Mouse (Mus musculus) kidney, postnatal 14 days (tissue): ENCODE data around the gene Inha.

Experiments
- DNase-seq: peaks from one replicate; pipeline ENCODE4 v3.0.0; 2022; ENCODE audit warnings: mixed read lengths

Inha gene

DNA sequence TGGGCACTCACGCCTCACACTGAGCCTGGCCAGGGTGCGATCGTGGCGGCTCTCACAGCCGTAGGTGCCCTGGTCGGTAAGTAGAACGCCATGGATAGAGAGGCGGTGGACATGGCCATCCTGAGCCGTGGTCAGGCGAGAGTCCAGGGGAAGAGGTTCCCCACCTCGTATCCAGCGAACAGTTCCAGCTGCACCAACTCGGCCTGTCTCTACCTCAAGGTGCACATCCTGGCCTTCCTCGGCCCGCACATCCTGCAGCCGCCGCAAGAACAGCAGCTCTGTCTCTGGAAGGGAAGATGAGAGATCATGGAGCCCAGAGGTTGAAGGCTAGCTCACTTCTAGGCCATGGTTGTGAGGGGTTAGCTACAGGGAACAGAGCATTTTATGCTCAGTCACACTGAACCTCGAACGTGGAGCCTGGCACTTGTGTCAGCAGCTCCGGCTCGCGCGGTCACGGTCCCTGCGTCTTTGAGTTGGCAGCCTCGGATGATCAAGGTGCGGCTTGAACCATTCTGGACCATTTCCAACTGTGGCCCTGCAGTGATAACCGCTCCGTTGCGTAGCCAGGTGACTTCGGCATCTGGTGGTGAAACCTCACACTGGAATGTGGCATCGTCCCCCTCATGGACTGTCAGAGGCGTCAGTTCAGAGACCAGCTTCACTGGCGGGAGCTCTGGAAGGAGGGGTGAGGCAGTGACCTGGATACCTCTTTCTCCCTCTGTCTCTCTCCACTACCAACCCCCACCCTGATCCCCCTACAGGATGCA, 15.9 kb upstream of the Inha start:
- no peak for DNase-seq

DNA sequence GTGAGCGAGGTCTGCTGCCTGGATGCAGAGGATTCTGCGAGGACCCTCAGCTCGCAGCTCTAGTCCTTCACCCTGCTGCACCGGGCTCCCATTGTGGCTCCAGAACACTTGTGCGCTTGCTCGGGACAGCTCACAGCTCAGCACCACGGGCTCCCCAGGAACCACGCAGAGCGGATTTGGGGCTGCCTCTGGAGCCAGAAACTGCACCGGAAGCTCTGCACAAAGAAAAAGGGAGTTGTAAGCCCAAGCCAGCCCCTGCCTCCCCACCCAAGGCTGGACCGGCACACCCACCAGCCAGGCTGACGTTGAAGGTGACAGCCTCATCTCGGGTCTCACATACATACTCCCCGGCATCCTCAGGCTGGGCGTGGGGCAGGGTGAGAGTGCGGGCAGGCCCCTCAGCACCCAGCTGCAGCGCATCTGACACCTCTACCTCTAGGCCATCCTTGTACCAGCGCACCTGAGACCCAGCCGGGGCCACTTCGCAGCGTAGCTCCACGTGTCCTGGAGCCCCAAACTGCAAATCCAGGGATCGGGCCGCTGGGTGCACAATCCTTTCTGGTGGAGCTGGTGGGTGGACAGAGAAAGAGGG, 14.2 kb upstream of the Inha start:
- no peak for DNase-seq

DNA sequence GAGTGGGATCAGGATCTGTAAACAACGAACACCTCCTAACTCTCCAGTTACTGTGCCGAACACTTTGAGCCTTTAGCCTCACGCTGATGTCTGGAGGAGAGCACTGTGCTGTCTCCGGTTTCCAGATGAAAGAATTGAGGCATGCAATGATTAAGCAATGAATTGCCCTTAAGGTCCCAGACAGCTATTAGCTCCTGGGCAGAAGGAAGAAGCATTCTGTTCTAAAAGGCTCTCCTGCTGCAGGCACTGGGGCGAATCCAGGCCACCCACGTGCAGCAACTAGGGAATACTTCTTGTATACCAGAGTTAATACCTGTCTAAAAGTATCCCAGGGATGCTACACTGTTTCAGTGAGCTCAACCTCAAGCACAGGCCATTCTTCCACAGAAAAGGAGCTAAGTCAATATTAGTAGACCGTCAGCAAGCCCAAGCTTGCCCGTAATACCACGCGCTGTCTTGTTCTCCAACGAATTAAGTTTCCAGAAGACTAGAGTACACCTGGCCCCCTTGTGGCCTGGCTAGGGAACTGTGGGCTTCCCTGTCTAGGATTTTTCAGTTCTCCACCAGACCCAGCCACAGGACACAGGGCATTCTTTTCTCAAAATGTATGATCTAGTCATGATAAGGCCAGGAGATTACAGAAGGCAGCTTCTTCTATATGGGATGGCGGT, 11.9 kb upstream of the Inha start:
- peak; percentile 56 for DNase-seq

DNA sequence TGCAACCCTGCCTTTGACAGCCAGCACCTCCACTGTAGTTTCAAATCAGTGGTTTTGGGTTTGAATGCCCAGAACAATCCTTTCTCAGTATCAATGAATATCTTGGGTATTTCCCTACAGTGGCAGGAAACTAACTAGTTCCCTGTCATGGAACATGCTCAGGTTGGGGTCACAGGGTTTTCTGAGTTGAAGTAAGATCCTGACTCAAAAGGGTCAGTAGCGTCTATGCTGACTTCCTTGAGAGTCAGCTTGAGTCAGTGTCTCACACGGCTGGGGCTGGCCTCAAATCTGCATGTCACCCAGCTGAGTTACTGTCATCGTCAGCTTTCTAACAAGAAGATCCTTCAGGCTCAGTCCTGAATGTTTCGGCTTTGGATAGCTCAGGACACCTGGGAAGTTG, 8.0 kb upstream of the Inha start:
- DNase-seq = no peak

DNA sequence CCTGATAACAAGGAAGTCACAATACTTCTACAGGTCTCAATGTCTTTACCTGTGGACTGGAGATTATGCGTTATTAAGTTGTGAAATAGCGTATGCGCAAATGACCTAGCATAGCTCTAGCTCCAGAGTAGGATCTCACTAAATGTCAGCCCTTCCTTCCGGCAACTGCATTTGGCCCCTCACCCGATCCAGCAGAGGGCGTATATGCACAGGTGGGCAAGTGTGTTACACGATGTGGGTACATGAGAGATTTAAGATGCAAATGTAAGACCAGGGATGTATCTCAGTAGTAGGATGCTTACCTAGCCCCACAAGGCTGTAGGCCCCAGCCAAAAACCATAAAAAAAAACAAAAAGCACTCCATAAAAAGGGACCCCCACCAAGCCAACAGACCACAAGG, 7.4 kb upstream of the Inha start:
- no peak for DNase-seq

DNA sequence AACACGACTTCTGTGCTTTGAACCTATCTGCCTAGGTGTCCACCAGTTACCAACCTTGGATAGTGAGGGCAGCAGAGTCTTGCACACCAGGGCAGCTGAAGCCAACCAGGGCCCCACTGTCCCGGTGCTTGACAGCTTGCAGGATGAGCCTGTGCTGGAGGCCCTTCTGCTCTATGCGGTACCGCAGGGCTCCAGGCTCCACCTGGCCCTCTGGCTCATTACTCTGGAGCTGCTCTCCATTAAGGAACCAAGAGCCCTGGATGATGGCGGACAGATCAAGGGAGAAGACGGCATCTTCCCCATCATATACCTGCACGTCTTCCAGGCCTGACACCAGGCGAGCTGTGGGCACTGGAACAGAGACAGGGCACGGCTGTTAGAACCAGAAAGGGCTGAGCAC, 5.0 kb upstream of the Inha start:
- DNase-seq = no peak

DNA sequence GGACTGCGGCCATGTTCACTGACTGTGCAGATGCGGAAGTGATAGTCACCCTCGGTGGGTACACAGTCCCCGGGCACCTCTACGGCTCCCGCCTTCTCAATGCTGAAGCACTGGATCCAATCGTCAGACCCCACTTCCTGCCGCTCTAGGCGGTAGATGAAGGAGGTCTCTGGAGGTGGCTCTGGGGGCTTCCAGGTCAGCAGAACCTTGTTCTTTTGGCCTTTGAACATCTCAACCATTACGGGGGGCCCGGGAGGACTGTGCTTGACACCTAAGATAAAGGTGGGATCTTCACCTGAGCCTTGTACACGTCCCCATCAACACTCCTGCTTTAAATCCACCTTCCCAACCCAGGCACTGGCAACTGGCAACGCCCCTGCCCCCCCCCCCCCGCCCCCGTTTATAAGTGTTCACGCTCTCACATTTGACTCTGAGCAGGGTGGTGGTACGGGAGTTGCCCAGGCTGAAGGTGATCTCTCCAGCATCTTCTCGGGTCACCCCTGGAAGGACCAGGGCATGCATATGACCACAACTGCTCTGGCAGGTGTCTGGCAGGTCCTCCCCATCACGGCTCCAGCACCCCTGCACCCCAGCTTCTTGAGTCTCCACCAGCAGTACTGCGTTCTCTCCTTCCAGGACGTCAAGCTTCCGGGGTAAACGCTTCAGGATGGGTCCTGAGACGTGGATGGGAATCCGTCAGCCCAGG, 3.8 kb upstream of the Inha start:
- DNase-seq = no peak

DNA sequence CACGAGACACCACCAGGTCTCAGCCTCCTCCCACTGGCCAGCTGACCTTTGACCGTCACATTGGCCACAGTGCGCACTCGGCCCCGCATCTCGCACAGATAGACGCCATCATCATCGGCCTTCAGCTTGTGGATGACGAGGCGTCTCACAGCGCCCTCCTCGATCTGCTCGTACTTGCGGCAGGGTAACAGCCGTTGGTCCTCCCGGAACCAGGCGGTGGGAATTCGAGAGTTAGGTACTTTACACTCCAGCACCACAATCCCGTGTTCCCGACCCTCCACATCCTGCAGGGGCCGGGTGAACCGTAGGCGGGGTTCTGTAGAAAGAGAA, 3.3 kb upstream of the Inha start:
- no peak for DNase-seq

DNA sequence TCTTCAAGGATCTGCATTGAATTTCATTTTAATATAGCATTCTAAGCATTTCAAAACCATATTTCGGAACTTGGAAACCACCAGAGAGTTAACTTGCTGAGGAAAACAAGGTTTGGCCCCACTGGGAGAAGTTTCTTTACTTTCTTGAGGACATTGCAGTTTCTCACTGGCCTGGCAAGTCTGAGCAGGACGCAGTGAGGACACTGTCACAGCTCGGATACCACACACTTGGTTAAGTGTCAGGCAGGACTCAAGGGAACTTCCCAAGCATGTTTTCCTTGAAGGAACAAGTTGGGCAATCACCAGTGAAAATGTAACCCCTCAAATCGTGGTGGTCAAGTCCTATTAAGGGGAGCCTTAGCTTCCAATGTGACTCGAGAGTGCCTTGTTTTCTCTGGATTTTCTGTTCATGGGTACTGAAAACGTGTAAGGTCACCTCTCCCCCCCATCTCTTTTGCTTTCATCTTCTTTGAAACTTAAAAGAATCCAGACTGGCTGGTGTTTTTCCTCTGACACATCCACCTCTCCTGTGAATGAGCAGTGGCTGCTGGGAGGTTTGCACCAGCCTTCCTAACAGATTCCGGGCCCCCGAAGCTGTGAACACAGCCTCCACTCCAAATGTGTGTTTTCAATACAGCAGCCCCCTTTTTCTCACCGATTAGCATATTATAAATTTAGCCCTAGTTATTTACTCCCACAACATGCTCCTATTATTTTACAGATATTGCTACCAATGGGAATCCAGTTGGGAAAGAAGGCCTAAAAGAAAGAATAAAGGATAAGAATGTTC, 2.4 kb upstream of the Inha start:
- no peak for DNase-seq

DNA sequence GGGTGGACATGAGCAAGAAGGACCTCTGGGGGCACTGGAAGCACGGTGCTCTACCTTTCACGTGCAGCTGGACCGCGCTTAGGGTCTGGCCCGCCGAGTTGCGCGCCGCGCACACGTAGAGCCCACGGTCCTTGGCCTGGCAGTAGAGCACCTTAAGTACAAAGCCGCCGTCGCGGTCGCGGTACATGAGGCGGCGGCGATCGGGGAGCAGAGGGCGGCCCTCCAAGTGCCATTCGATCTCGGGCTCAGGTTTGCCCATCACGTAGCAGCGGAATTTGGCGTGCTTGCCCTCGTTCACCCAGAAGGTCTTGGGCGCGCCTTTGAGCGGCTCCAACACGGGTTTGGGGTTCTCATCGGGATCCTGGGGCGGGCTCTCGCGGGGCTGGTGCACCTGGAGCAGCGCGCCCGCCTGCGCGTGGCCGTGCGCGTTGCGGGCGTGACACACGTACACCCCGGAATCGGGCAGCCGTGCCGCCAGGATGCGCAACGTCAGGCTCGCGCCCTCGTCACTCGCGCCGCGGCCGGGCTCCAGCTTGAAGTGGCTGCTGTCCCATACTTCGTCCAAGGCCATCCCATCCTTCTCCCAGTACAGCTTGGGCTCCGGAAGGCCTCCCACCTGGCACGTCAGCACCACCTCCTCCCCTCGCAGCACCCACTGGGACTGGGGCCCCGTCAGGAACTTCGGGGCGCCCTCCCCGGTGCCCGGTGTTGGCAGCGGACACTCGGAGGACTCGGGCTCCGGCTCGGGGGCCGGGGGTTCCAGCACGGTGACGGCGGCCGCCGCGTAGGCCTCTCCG, 1.5 kb upstream of the Inha start:
- DNase-seq = peak; percentile 68

DNA sequence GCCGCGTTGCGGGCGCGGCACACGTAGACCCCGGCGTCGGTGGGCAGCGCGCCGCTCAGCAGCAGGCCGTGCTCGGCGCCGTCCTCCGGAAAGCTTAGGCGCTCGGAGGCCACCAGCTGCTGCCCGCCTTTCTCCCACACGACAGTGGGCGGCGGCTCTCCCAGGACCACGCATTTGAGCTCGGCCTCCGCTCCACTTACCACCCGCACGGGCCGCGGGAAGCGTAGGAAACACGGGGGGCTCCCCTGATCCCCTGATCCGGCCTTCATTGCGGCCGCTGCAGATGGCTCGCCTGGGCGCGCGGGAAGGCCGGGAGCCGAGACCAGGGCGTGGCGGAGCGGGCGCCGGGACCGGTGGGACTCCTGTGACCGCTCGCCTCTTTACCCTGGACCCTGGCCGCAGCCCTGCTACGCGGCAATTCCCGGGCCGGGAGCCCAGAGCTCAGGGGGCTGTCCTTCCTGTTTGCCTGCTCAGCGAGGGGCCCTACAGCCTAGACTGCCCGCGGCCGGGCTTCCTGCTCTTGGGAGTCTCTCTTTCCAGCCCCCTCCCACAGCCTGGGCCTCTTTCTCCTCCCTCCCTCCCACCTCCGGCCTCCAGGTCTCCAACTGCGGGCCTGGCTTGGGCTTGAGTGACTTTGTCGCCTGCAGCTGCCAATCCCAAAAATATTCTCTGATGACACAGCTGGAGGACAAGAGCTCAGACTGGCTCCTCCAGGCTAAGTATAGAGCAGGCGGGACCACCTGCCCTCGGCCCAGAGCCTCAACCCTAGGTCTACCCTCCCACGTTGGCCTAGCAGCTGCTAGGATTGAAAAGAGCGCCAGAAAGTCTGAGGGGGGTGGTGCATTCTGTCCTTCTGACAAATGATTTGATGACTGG, 683 bp upstream of the Inha start, which contains the start of gene Obsl1:
TSS of gene Obsl1 (minus strand) at position 497 of the 876 bp plus-strand sequence.
- DNase-seq = peak; percentile 85

DNA sequence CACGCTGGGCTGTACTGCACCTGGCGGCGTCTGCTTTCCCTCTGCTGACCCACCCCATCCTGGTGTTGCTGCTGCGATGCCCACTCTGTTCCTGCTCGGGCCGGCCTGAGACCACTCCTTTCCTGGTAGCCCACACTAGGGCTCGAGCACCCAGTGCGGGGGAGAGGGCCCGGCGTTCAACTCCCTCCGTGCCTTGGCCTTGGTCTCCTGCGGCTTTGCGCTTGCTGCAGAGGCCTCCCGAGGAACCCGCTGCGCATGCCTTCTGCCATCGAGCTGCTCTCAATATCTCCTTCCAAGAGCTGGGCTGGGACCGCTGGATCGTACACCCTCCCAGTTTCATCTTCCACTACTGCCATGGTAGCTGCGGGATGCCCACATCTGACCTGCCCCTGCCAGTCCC, 2.7 kb downstream of the Inha start:
- no peak for DNase-seq

DNA sequence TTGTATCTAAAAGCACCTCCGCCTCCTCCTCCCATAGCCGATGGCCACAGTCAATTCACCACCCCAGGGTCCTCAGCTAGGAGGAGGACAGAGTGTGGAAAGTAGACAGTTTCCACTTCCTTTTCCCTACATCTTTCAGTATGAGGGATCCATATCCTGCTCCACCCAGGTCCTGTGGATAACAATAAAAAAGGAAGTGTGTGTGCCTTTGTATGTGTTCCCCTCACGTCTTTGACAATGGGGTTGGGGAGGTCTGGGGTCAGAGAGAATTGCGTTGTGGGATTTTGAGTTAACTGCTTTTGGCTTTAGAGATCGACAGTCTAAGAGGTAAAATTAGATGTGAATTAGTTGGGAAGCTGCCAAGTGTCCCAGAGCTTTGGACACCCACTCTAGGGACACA, 3.3 kb downstream of the Inha start:
- DNase-seq = no peak

DNA sequence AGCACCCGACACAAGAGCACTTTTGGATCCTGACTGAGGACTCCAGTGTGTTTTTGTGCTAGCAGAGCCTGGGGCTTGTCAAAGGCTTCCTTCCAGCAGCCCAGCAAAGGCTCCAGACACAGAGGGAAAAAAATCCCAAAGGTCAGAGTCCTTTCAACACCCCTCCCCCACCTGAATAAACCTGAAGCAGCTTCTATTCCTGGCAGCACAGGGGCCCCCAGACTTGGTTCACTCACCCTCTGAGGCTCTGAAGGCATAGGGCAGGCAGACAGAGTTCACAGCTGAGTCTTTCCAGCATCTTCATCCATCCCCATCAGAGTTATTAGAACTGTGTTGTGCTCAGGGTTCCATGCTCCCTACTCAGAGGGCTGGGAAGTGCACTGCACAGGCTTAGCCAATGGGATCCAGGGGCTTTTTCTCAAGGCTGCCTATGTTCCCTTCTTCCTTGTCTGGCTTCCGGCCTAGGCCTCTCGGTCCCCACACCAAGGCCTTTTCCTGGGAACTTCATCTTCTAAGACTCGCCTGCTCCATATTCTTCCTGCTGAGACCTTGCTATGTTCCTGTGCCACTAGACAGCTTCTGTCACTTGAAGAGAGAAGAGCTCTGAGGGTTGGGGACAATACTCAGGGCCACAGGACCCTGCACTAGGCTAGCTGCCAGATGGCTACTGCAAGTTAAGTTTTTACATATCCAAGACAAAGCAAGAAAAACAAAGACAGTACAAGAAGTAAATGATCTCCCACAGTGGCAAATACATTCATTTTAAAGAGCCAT, 4.7 kb downstream of the Inha start:
- peak; percentile 57 for DNase-seq

DNA sequence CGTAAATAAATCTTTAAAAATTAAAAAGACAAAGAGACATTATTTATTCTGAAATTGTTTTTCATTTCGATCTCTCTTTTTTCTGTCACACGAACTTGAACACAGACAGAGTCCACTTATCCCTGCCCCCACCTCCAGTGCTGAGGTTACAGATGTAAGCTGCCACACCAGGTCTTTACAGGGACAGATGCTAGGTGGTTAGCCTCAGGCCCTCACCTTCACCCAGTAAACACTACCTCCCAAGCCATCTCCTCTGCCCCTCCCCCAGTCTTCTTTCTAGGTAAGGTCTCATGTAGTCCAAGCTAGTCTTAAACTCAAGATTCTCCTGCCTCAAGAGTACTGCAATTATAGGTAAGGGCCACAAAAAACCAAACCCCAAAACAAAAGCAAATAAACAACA, 5.7 kb downstream of the Inha start:
- DNase-seq = no peak

DNA sequence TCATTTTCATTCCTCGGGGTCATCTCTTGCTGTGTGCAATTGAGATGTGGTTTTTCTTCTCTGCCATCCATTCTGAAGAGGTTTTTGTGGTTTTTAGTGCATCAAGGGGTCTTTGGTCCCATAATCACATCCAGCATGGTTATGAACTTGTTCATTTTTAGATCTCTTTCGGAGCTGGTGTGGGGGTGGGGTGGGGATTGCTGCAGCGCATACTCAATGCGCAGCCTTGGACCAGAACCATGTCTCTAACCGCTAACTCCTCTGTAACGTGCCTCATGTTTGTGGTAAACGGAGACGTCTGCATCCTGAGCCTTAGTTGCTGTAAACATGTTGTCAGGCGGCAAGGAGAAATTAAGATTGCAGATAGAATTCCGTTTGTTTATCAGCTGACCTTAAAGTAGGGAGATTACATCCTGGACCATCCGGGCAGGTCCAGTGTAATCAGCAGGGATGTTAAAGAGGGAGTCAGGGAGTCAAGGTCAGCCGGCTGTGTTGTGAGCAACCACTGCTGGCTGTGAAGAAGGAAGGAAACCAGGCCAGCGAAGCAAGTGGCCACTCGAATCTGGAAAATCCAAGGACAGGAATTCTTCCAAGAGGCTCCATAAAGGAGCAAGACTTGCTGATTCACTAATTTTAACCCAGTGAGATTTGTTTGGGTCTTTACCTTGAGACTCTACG, 10.0 kb downstream of the Inha start:
- DNase-seq = no peak

DNA sequence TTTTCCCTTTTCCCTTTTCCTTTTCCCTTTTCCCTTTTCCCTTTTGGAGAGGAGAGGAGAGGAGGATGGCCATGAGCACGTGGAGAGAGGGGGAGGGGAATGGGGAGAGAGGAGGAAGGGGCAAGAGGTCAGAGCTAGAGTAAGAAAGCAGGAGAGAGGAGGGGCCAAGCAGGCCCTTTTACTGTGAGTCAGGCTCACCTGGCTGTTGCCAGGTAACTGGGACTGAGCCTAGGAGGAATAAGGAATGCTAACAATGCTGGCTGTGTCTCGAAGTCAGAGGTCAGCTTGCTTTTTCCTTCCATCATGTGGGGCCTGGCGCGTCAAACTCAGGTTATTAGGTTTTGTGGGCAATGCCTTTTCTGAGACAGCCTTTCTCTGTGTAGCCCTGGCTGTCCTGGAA, 11.1 kb downstream of the Inha start:
- DNase-seq = no peak

DNA sequence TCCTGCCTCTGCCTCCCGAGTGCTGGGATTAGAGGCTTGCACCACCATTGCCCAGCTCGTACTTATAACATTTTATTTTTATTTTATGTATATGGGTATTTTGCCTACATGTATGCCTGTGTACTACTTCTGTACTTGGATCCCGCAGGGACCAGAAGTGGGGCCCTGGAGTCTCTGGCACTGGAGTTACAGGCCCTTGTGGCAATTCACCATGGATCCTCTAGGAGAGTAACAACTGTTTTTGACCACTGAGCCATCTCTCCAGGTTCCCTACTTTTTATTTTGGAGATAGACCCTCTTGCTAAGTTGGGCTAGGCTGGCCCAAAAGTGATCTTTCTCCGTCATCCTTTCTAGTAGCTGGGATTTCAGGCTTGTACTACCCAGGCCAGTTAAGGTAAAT, 11.6 kb downstream of the Inha start:
- no peak for DNase-seq

DNA sequence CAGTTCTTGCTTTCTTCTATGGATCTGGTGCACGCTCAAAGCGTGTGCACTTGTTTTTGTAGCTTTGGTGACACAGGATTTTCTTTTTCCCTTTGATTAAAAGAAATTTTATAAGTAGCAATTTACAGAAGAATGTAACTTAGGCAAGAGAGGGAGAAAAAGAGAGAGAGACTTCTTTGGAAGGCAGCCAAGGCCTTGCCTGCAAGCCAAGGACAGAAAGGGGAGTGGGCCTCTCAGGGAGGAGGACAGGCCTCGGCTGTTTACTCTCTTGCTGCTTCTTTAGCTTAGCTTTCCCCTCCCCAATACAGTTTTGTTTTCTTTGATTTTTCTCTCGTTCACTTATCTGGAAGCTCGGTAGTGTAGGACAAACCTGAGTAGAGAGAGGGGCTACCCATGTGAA, 12.7 kb downstream of the Inha start:
- no peak for DNase-seq
